Mouse (Mus musculus) heart, embryonic 14.5 days (tissue): ENCODE measurements around the gene Grhpr. TPM values are rescaled to one million over a fixed set of nuclear protein-coding genes. Genes with fewer than 3 reads are reported as not detected.
"Not testable (repeated sequence)": the region's sequence is repeated elsewhere in the genome, so short reads cannot be mapped to it uniquely, and the experiment has no call there.

Source experiments
- ATAC-seq: fragments of 200-750 bp; cut with Nextera tagmentation; 2 replicates; pipeline ENCODE4 v1.8.0; 2017; ENCODE audit warnings: low read depth, moderate TSS enrichment; ENCODE audit not compliant: insufficient number of reproducible peaks, insufficient read depth, low FRiP score
- H3K27ac ChIP-seq, 2 experiments: fragments of 200-500 bp in 1 of 2; fragments of 300-500 bp in 1 of 2; sonication (generic) in 1 of 2; replicated peaks in 1 of 2; 2 replicates each; pipeline ENCODE4 v1.5.1; 2012 to 2014; ENCODE audit warnings: low read depth in 2 of 2, low read length in 2 of 2, control low read depth in 1 of 2, mild to moderate bottlenecking in 1 of 2, mixed read lengths in 1 of 2; ENCODE audit not compliant: control insufficient read depth in 1 of 2, insufficient read depth in 1 of 2
- H3K27me3 ChIP-seq: fragments of 300-500 bp; sonication (generic); 2 replicates; pipeline ENCODE4 v1.6.1; 2014; ENCODE audit warnings: mild to moderate bottlenecking, low read length, control low read depth; ENCODE audit not compliant: control insufficient read depth, insufficient read depth
- H3K36me3 ChIP-seq: fragments of 300-500 bp; sonication (generic); 2 replicates; pipeline ENCODE4 v1.6.1; 2014; ENCODE audit warnings: mild to moderate bottlenecking, control low read depth, low read length, mixed read lengths; ENCODE audit not compliant: control insufficient read depth, insufficient read depth
- H3K4me1 ChIP-seq, 2 experiments: fragments of 200-500 bp in 1 of 2; fragments of 300-500 bp in 1 of 2; sonication (generic) in 1 of 2; 2 replicates each; pipeline ENCODE4 v1.6.1; 2012 to 2014; ENCODE audit warnings: low read length in 2 of 2, control low read depth in 1 of 2, mixed read lengths in 1 of 2; ENCODE audit not compliant: control insufficient read depth in 2 of 2, insufficient read depth in 2 of 2
- H3K4me2 ChIP-seq: fragments of 300-500 bp; sonication (generic); 2 replicates; pipeline ENCODE4 v1.6.1; 2014; ENCODE audit warnings: mild to moderate bottlenecking, low read length
- H3K4me3 ChIP-seq, 2 experiments: fragments of 200-500 bp in 1 of 2; fragments of 300-500 bp in 1 of 2; sonication (generic) in 1 of 2; 2 replicates each; pipeline ENCODE4 v1.5.1; 2012 to 2014; ENCODE audit warnings: low read length in 2 of 2, mild to moderate bottlenecking in 2 of 2, control low read depth in 1 of 2, low read depth in 1 of 2, moderate library complexity in 1 of 2; ENCODE audit not compliant: control insufficient read depth in 1 of 2, insufficient read depth in 1 of 2
- H3K9ac ChIP-seq: fragments of 300-500 bp; sonication (generic); 2 replicates; pipeline ENCODE4 v1.6.1; 2014; ENCODE audit warnings: mild to moderate bottlenecking, low read length
- H3K9me3 ChIP-seq: fragments of 300-500 bp; sonication (generic); 2 replicates; pipeline ENCODE4 v1.6.1; 2016; ENCODE audit warnings: low read length, control low read depth; ENCODE audit not compliant: control insufficient read depth
- whole genome bisulfite sequencing: fragments of 180-500 bp; shearing (Covaris S2); extraction: QIAGEN DNeasy Blood & Tissue Kit; methylation state at CpG from one replicate; pipeline ENCODE4 v1.1.7; 2014; 5-methylcytosine and 5-hydroxymethylcytosine counted together
- polyA plus RNA-seq: library from polyadenylated mRNA; unstranded; fragments of >200 nt; fragmentation: Nextera tagmentation; extraction: Ambion mirVana; gene quantifications from 2 replicates; pipeline ENCODE4 v1.2.1, GENCODE M21; 2014

Gene Grhpr
- polyA plus RNA-seq, 1 experiment from 2014 or later = 88.7 TPM

DNA sequence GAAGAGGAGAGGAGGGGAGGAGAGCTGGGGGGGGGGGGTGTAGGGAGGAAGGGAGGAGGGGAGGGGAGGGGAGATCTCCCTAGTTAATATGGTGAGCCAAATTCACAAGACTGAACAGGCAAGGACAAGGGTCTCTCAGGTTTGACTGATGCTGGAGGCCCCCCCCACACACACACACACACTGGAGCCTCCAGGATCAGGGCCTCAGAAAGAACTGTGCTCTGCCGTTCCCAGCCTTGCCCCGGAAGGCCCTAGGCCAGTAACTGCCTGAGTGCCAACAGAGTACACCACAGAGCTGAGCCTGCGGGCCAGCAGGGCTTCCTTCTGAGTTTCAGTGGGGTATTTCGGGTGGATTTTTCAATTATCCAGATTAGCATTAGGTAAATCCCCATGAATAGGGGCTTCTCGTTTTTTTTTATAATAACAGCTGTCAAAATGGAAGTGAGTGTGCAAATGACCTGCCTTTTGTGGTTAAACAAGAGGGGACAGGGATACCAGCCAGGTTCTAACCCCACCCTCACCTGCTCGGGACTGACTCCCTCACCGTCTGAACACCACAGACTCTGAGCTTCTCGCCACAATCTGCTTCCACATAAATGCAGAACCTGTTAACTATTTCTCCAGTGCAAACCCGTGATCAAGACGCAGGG is 36.6 kb upstream of the Grhpr start:
- no peaks in the 10 kb centered on the region for H3K27me3 ChIP-seq
- H3K36me3 ChIP-seq = no peaks in the 10 kb centered on the region
- H3K4me2 ChIP-seq = no peak overlapping the region
- H3K4me1 ChIP-seq = no peaks in the 10 kb centered on the region
- no peak overlapping the region for H3K27ac ChIP-seq
- H3K9ac ChIP-seq = no peak overlapping the region
- ATAC-seq = no peak
- no peak overlapping the region for H3K4me3 ChIP-seq
- no peaks in the 10 kb centered on the region for H3K9me3 ChIP-seq
- WGBS = 74% methylated on average over 10 of the region's 10 CpGs

DNA sequence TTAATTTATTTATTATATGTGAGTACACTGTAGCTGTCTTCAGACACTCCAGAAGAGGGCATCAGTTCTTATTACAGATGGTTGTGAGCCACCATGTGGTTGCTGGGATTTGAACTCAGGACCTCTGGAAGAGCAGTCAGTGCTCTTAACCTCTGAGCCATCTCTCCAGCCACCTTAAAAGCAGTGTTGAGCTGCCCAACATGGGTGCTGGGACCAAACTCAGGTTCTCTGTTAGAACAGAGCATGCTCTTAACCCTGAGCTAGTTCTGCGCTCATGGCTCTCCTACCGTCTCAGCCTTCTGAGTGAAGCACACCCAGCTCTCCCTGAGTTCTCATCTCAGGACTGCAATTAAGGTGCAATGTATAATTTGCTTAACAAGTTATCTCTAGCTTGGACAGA is 35.1 kb upstream of the Grhpr start:
- H3K9me3 ChIP-seq, H3K27ac ChIP-seq, H3K4me2 ChIP-seq, H3K9ac ChIP-seq, H3K27me3 ChIP-seq, ATAC-seq, H3K4me3 ChIP-seq, H3K36me3 ChIP-seq, H3K4me1 ChIP-seq: not testable (repeated sequence)
- 93% methylated on average over 2 of the region's 2 CpGs for WGBS

- H3K36me3 ChIP-seq = no peaks in the 10 kb centered on the region
- H3K27me3 ChIP-seq = no peaks in the 10 kb centered on the region
- 80% methylated on average over 5 of the region's 5 CpGs for WGBS
- ATAC-seq = no peak
- H3K9me3 ChIP-seq = no peaks in the 10 kb centered on the region
- no peak overlapping the region for H3K9ac ChIP-seq
- H3K4me1 ChIP-seq = no peaks in the 10 kb centered on the region
- no peak overlapping the region for H3K4me2 ChIP-seq
- H3K27ac ChIP-seq = no peak overlapping the region
- H3K4me3 ChIP-seq = no peak overlapping the region
Observed at GRCm38 (mm10) chr4:44947464-44947863, 33.7 kb upstream of the Grhpr start.

DNA sequence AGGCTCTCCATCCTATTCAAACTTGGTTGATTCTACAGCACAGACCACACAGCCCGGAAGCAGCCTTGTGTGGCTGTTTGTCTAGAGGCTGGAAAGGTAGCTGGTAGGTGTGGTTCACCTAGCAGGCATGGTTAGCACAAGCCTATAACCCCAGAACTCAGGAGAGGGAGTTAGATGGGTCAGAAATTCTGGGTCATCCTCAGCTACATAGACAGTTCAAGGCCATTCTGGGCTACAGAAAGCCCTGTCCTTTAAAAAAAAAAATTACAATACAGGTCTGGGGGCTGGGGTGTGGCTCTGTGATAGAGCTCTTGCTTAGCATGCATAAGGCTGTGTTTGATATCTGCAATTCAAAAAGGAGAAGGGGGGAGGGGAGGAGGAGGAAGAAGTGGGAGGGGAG is 32.9 kb upstream of the Grhpr start:
- H3K9ac ChIP-seq = no peak overlapping the region
- H3K27ac ChIP-seq = no peak overlapping the region
- WGBS = 77% methylated on average over 1 of the region's 1 CpGs
- no peak overlapping the region for H3K4me3 ChIP-seq
- H3K9me3 ChIP-seq = no peaks in the 10 kb centered on the region
- H3K4me2 ChIP-seq = no peak overlapping the region
- no peaks in the 10 kb centered on the region for H3K36me3 ChIP-seq
- no peak for ATAC-seq
- H3K4me1 ChIP-seq = no peaks in the 10 kb centered on the region
- H3K27me3 ChIP-seq = no peaks in the 10 kb centered on the region

- H3K27ac ChIP-seq = no peak overlapping the region
- H3K4me1 ChIP-seq = no peaks in the 10 kb centered on the region
- WGBS = 73% methylated on average over 9 of the region's 9 CpGs
- no peak overlapping the region for H3K4me2 ChIP-seq
- H3K4me3 ChIP-seq = no peak overlapping the region
- no peak overlapping the region for H3K9ac ChIP-seq
- H3K9me3 ChIP-seq = no peaks in the 10 kb centered on the region
- no peaks in the 10 kb centered on the region for H3K27me3 ChIP-seq
- H3K36me3 ChIP-seq = no peaks in the 10 kb centered on the region
- no peak for ATAC-seq
Observed at GRCm38 (mm10) chr4:44953041-44953440, 28.2 kb upstream of the Grhpr start.

GRCm38 (mm10) chr4:44958776-44959175 is 22.4 kb upstream of the Grhpr start:
- Histone ChIP-seq H3K27me3 (no peaks in the 10 kb centered on the region), H3K9ac (no peak overlapping the region), H3K36me3 (no peaks in the 10 kb centered on the region), H3K4me3 (no peak overlapping the region), H3K27ac (no peak overlapping the region), H3K9me3 (no peaks in the 10 kb centered on the region), H3K4me1 (no peaks in the 10 kb centered on the region), H3K4me2 (no peak overlapping the region)
- no peak for ATAC-seq
- 75% methylated on average over 9 of the region's 9 CpGs for WGBS

- 88% methylated on average over 13 of the region's 13 CpGs for WGBS
- no peaks in the 10 kb centered on the region for H3K9me3 ChIP-seq
- H3K27ac ChIP-seq = no peak overlapping the region
- no peak for ATAC-seq
- no peaks in the 10 kb centered on the region for H3K36me3 ChIP-seq
- H3K4me3 ChIP-seq = no peak overlapping the region
- H3K4me2 ChIP-seq = no peak overlapping the region
- H3K4me1 ChIP-seq = no peaks in the 10 kb centered on the region
- no peaks in the 10 kb centered on the region for H3K27me3 ChIP-seq
- no peak overlapping the region for H3K9ac ChIP-seq
Observed at GRCm38 (mm10) chr4:44959220-44959619, 22.0 kb upstream of the Grhpr start.

DNA sequence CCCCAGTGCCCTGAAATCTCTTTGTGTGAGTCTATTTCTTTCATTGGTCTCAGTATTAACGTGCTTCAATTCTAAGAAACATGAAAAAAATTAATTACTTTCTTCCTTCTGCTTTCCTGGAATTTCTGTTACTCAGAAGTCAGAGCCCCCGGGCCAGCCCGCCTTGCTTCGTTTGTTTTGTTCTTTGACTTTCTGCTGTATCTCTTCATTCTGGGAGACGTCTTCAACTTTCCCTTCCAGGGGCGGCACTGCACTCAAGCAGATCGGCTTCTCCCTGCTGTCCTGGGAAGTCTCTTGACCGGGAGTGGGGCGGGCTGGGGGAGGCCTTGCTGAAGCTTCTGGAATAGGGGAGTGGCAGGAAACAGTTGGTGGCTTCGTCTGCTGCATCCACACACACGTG is 18.0 kb upstream of the Grhpr start:
- no peaks in the 10 kb centered on the region for H3K36me3 ChIP-seq
- ATAC-seq = no peak
- WGBS = 67% methylated on average over 11 of the region's 11 CpGs

More for the DNA sequence above, 18.0 kb upstream of the Grhpr start:
- H3K9ac ChIP-seq = no peak overlapping the region
- no peak overlapping the region for H3K27ac ChIP-seq
- no peak overlapping the region for H3K4me3 ChIP-seq
- no peaks in the 10 kb centered on the region for H3K9me3 ChIP-seq
- no peak overlapping the region for H3K4me2 ChIP-seq
- H3K27me3 ChIP-seq = no peaks in the 10 kb centered on the region
- H3K4me1 ChIP-seq = no peaks in the 10 kb centered on the region
